12 mouse cellular contexts compared by ENCODE assay signal in genomic region chr3:101116431-101117385, GRCm38 (mm10). TPM values are rescaled to one million over a fixed set of nuclear protein-coding genes. Genes with fewer than 3 reads are reported as not detected.
A peak's percentile ranks its signal among the peaks of the same experiment; 100 is the strongest.
DNase-seq lines count a peak whose midpoint lies in the region; ATAC-seq and TF ChIP-seq lines count a peak whose summit lies in the region.
"Had no signal": no experiment of that assay in that cellular context is flagged by ENCODE, and none has a peak within 500 bp of the region (broad histone marks: within the 10 kb centered on the region; RNA-seq: fewer than 3 reads in every experiment).

No protein-coding gene starts in this region.

- ATAC-seq in embryonic facial prominence, embryonic 14.5 days (ENCODE audit: low read depth): no peak
- ATAC-seq in intestine, embryonic 16.5 days: no peak

- 0 out of 2 replicates have a peak overlapping the region, but pooled peaks have one; percentile 15 for H3K27ac ChIP-seq in embryonic facial prominence, embryonic 14.5 days (replicated peaks; ENCODE audit: low read depth, low read length)
- H3K27ac ChIP-seq in intestine, embryonic 16.5 days (ENCODE audit: low read length): no peak overlapping the region
- H3K27ac ChIP-seq in midbrain, embryonic 10.5 days (replicated peaks): peak overlapping the region; percentile 49
- H3K27ac ChIP-seq: liver, embryonic 15.5 days had no signal

- no peaks in the 10 kb centered on the region for H3K27me3 ChIP-seq in embryonic facial prominence, embryonic 14.5 days (replicated peaks; ENCODE audit: control insufficient read depth, insufficient read depth, low read length)
- H3K27me3 ChIP-seq in intestine, embryonic 16.5 days (replicated peaks; ENCODE audit: control insufficient read depth, insufficient read depth, low read length): no peaks in the 10 kb centered on the region
- H3K27me3 ChIP-seq in midbrain, embryonic 10.5 days (ENCODE audit: low read depth, poor library complexity, severe bottlenecking): peaks cover 13% of the 10 kb centered on the region

- no peak overlapping the region for H3K9ac ChIP-seq in embryonic facial prominence, embryonic 14.5 days (ENCODE audit: low read depth, low read length)
- H3K9ac ChIP-seq in intestine, embryonic 16.5 days (ENCODE audit: low read depth, low read length): peak overlapping the region; percentile 40; the same call in 1 of the 2 replicates
- H3K9ac ChIP-seq: liver, embryonic 15.5 days had no signal

- peaks cover 13% of the 10 kb centered on the region for H3K4me1 ChIP-seq in embryonic facial prominence, embryonic 14.5 days (ENCODE audit: control insufficient read depth, insufficient read depth, low read length)
- peaks cover 9% of the 10 kb centered on the region for H3K4me1 ChIP-seq in intestine, embryonic 16.5 days (ENCODE audit: control insufficient read depth, insufficient read depth, low read length)
- peaks cover 8% of the 10 kb centered on the region for H3K4me1 ChIP-seq in midbrain, embryonic 10.5 days
- H3K4me1 ChIP-seq: liver, embryonic 15.5 days had no signal

- H3K4me3 ChIP-seq in embryonic facial prominence, embryonic 14.5 days (ENCODE audit: low read depth, low read length): no peak overlapping the region
- no peak overlapping the region for H3K4me3 ChIP-seq in intestine, embryonic 16.5 days (ENCODE audit: low read length)
- H3K4me3 ChIP-seq in midbrain, embryonic 10.5 days: no peak overlapping the region
- H3K4me3 ChIP-seq: liver, embryonic 15.5 days had no signal

- peak; percentile 74 for DNase-seq in brain, embryonic 14.5 days (ENCODE audit: low read depth)
- no peak for DNase-seq in embryonic facial prominence, embryonic 14.5 days (ENCODE audit: low spot score)
- DNase-seq in midbrain, embryonic 10.5 days (ENCODE audit: low spot score): no peak
- DNase-seq in cerebellum, postnatal 4 days (ENCODE audit: low spot score in 2 of 2): no peak
- DNase-seq in Muller cell, postnatal 12 days (ENCODE audit: inconsistent ontology term): no peak
- DNase-seq in layer of hippocampus, postnatal 25 days (ENCODE audit: extremely low spot score in 1 of 2, low spot score in 1 of 2): no peak
- DNase-seq: adrenal gland, postnatal 10 days; gastrocnemius, postnatal 25 days; kidney, adult 18-20 months had no signal

- no peak for TF ChIP-seq CTCF in brain, embryonic 14.5 days (IDR thresholded peaks at IDR 0.05; ENCODE audit: borderline replicate concordance, extremely low read depth, insufficient read depth, insufficient read length)

- TF ChIP-seq POLR2A in brain, embryonic 14.5 days (IDR thresholded peaks at IDR 0.05; ENCODE audit: borderline replicate concordance, extremely low read depth, insufficient read depth, insufficient read length, poor library complexity, severe bottlenecking): no peak

- H3K4me2 ChIP-seq in embryonic facial prominence, embryonic 14.5 days (ENCODE audit: low read depth, low read length): peak overlapping the region; percentile 16; the same call in 1 of the 2 replicates
- H3K4me2 ChIP-seq in intestine, embryonic 16.5 days (ENCODE audit: low read depth, low read length): no peak overlapping the region
- H3K4me2 ChIP-seq: liver, embryonic 15.5 days had no signal

- no peaks in the 10 kb centered on the region for H3K9me3 ChIP-seq in embryonic facial prominence, embryonic 14.5 days (ENCODE audit: control insufficient read depth, low read length)
- 0 out of 2 replicates have a peak, but pooled peaks cover 3% of the 10 kb centered on the region for H3K9me3 ChIP-seq in intestine, embryonic 16.5 days (ENCODE audit: control insufficient read depth, low read length)
- peaks cover 4% of the 10 kb centered on the region; the same call in 1 of the 2 replicates for H3K9me3 ChIP-seq in midbrain, embryonic 10.5 days (replicated peaks)
- H3K9me3 ChIP-seq: liver, embryonic 15.5 days had no signal

- WGBS in embryonic facial prominence, embryonic 14.5 days: 44% methylated on average over 25 of the region's 25 CpGs
- WGBS in intestine, embryonic 16.5 days: 43% methylated on average over 25 of the region's 25 CpGs
- 64% methylated on average over 25 of the region's 25 CpGs for WGBS in midbrain, embryonic 10.5 days

- no peaks in the 10 kb centered on the region for H3K36me3 ChIP-seq in embryonic facial prominence, embryonic 14.5 days (ENCODE audit: control insufficient read depth, insufficient read depth, low read length)
- no peaks in the 10 kb centered on the region for H3K36me3 ChIP-seq in intestine, embryonic 16.5 days (ENCODE audit: control insufficient read depth, insufficient read depth, low read length)
- no peaks in the 10 kb centered on the region for H3K36me3 ChIP-seq in midbrain, embryonic 10.5 days
- H3K36me3 ChIP-seq: liver, embryonic 15.5 days had no signal

RNA-seq across cellular contexts. Expression of gene Ptgfrn, which starts 6.6 kb away (rescaled TPM):
- 13.6 and 20.8 TPM in 2 replicates for polyA plus RNA-seq in brain, embryonic 14.5 days (2012; rRNA removed)
- 9.7 and 10.2 TPM in 2 replicates for polyA plus RNA-seq in embryonic facial prominence, embryonic 14.5 days (2014; fragmentation: Nextera tagmentation; extraction: Ambion mirVana)
- polyA plus RNA-seq in intestine, embryonic 16.5 days (2015; fragmentation: Nextera tagmentation; extraction: Ambion mirVana): 3.0 and 3.2 TPM in 2 replicates
- polyA plus RNA-seq in midbrain, embryonic 10.5 days (2016; fragmentation: Nextera tagmentation; extraction: Ambion mirVana): 1.9 TPM in 2 replicates
- 10 to 100 TPM in 1 of 2 experiments, 1 to 10 TPM in 1; 10.0 to 11.1 TPM for total RNA-seq in layer of hippocampus, postnatal 25 days (2021)
- total RNA-seq: common myeloid progenitor, adult 5-6 weeks had no signal
